Mouse (Mus musculus): Measurements from ENCODE around the gene Unk. TPM values are rescaled to one million over a fixed set of nuclear protein-coding genes. Genes with fewer than 3 reads are reported as not detected.

Gene Unk
- polyA plus RNA-seq, 1 experiment from 2014 or later = 19.3 TPM

DNA sequence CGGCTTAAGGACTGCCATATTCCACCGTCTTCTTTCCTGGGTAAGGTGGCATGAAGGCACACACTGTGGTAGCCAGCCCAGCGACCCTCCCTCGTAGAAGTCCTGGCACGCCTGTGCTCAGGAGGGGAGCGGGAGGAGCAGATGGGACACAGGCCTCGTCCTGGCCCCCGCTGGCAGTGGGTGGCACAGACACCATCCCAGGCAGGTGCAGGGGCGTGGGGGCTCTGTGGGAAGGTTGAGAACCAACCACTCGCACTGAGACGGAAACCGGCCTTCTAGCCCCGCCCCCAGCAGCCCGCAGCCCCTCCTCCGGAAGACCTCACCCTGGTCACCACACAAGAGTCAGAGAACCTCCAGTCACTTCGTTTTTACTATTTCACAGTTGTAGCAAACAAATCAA, 48.1 kb downstream of the Unk start:
- Histone ChIP-seq H3K9me3 (ENCODE audit: control insufficient read depth, low read length) (no peaks in the 10 kb centered on the region), H3K4me3 (ENCODE audit: control insufficient read depth in 1 of 2, insufficient read depth in 1 of 2, low read depth in 1 of 2, low read length in 2 of 2) (peak overlapping the region in 1 of 2 experiments; percentile 18; a peak in 1 of 4 replicates), H3K36me3 (ENCODE audit: control insufficient read depth, insufficient read depth, low read length) (peaks cover 47% of the 10 kb centered on the region), H3K27ac (replicated peaks in 1 of 2; ENCODE audit: control insufficient read depth in 1 of 2, insufficient read depth in 1 of 2, low read depth in 2 of 2, low read length in 2 of 2) (no peak overlapping the region), H3K27me3 (ENCODE audit: control insufficient read depth, insufficient read depth, low read length) (no peaks in the 10 kb centered on the region), H3K4me2 (ENCODE audit: low read length) (peak overlapping the region; percentile 54), H3K9ac (ENCODE audit: low read length) (peak overlapping the region; percentile 58), H3K4me1 (ENCODE audit: control insufficient read depth in 2 of 2, insufficient read depth in 2 of 2, low read length in 2 of 2) (peaks cover 18 to 37% of the 10 kb centered on the region in 2 experiments)
- ATAC-seq (ENCODE audit: insufficient number of reproducible peaks, insufficient read depth, low FRiP score, low read depth) = no peak
- WGBS = 21% methylated on average over 16 of the region's 16 CpGs

GRCm38 (mm10) chr11:116078676-116079320, 48.7 kb downstream of the Unk start:
- Histone ChIP-seq H3K9me3 (ENCODE audit: control insufficient read depth, low read length) (no peaks in the 10 kb centered on the region), H3K4me2 (ENCODE audit: low read length) (no peak overlapping the region), H3K36me3 (ENCODE audit: control insufficient read depth, insufficient read depth, low read length) (peaks cover 53% of the 10 kb centered on the region), H3K4me3 (ENCODE audit: control insufficient read depth in 1 of 2, insufficient read depth in 1 of 2, low read depth in 1 of 2, low read length in 2 of 2) (no peak overlapping the region), H3K9ac (ENCODE audit: low read length) (0 out of 2 replicates have a peak overlapping the region, but pooled peaks have one; percentile 21), H3K27ac (replicated peaks in 1 of 2; ENCODE audit: control insufficient read depth in 1 of 2, insufficient read depth in 1 of 2, low read depth in 2 of 2, low read length in 2 of 2) (peak overlapping the region in 1 of 2 experiments; percentile 44; a peak in 1 of 4 replicates), H3K27me3 (ENCODE audit: control insufficient read depth, insufficient read depth, low read length) (no peaks in the 10 kb centered on the region), H3K4me1 (ENCODE audit: control insufficient read depth in 2 of 2, insufficient read depth in 2 of 2, low read length in 2 of 2) (peaks cover 18 to 37% of the 10 kb centered on the region in 2 experiments)
- WGBS = 47% methylated on average over 10 of the region's 10 CpGs
- ATAC-seq (ENCODE audit: insufficient number of reproducible peaks, insufficient read depth, low FRiP score, low read depth) = no peak

DNA sequence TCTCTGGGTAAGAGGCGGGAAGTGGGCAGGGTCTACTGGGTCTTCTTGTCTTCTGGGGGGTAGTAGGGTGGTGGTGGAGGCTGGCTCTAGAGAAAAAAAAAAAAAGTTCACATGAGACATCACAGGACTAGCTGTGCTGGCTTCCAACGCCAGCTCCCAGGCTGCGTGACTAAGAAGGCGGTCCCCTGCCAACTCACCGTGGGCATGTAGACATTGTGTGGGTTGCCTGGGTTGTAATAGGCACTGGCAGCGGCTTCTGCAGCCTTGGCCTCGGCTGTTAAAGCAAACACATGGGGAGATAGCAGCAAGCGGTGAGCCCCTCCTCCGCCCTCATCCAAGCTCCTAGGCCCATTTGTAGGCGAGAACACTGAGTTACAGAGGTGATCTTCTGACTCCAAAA, 49.4 kb downstream of the Unk start:
- peaks cover 60% of the 10 kb centered on the region for H3K36me3 ChIP-seq (ENCODE audit: control insufficient read depth, insufficient read depth, low read length)
- ATAC-seq (ENCODE audit: insufficient number of reproducible peaks, insufficient read depth, low FRiP score, low read depth) = no peak
- H3K4me1 ChIP-seq (ENCODE audit: control insufficient read depth in 2 of 2, insufficient read depth in 2 of 2, low read length in 2 of 2) = peaks cover 18 to 32% of the 10 kb centered on the region in 2 experiments
- no peaks in the 10 kb centered on the region for H3K9me3 ChIP-seq (ENCODE audit: control insufficient read depth, low read length)
- H3K27ac ChIP-seq (replicated peaks in 1 of 2; ENCODE audit: control insufficient read depth in 1 of 2, insufficient read depth in 1 of 2, low read depth in 2 of 2, low read length in 2 of 2) = no peak overlapping the region
- H3K9ac ChIP-seq (ENCODE audit: low read length) = no peak overlapping the region
- H3K4me2 ChIP-seq (ENCODE audit: low read length) = no peak overlapping the region
- H3K4me3 ChIP-seq (ENCODE audit: control insufficient read depth in 1 of 2, insufficient read depth in 1 of 2, low read depth in 1 of 2, low read length in 2 of 2) = no peak overlapping the region
- WGBS = 78% methylated on average over 10 of the region's 10 CpGs
- H3K27me3 ChIP-seq (ENCODE audit: control insufficient read depth, insufficient read depth, low read length) = no peaks in the 10 kb centered on the region

- no peak overlapping the region for H3K4me2 ChIP-seq (ENCODE audit: low read length)
- no peak overlapping the region for H3K9ac ChIP-seq (ENCODE audit: low read length)
- H3K27ac ChIP-seq (replicated peaks in 1 of 2; ENCODE audit: control insufficient read depth in 1 of 2, insufficient read depth in 1 of 2, low read depth in 2 of 2, low read length in 2 of 2) = no peak overlapping the region
- H3K27me3 ChIP-seq (ENCODE audit: control insufficient read depth, insufficient read depth, low read length) = no peaks in the 10 kb centered on the region
- H3K4me1 ChIP-seq (ENCODE audit: control insufficient read depth in 2 of 2, insufficient read depth in 2 of 2, low read length in 2 of 2) = peaks cover 18 to 35% of the 10 kb centered on the region in 2 experiments
- peaks cover 64% of the 10 kb centered on the region for H3K36me3 ChIP-seq (ENCODE audit: control insufficient read depth, insufficient read depth, low read length)
- ATAC-seq (ENCODE audit: insufficient number of reproducible peaks, insufficient read depth, low FRiP score, low read depth) = no peak
- H3K4me3 ChIP-seq (ENCODE audit: control insufficient read depth in 1 of 2, insufficient read depth in 1 of 2, low read depth in 1 of 2, low read length in 2 of 2) = no peak overlapping the region
- WGBS = 72% methylated on average over 6 of the region's 6 CpGs
- no peaks in the 10 kb centered on the region for H3K9me3 ChIP-seq (ENCODE audit: control insufficient read depth, low read length)
Measured at GRCm38 (mm10) chr11:116081081-116081480, 51.0 kb downstream of the Unk start.

GRCm38 (mm10) chr11:116083096-116083672, 53.1 kb downstream of the Unk start:
- no peaks in the 10 kb centered on the region for H3K9me3 ChIP-seq (ENCODE audit: control insufficient read depth, low read length)
- WGBS = 87% methylated on average over 14 of the region's 14 CpGs
- H3K9ac ChIP-seq (ENCODE audit: low read length) = no peak overlapping the region
- H3K27ac ChIP-seq (replicated peaks in 1 of 2; ENCODE audit: control insufficient read depth in 1 of 2, insufficient read depth in 1 of 2, low read depth in 2 of 2, low read length in 2 of 2) = no peak overlapping the region
- H3K36me3 ChIP-seq (ENCODE audit: control insufficient read depth, insufficient read depth, low read length) = peaks cover 64% of the 10 kb centered on the region
- ATAC-seq (ENCODE audit: insufficient number of reproducible peaks, insufficient read depth, low FRiP score, low read depth) = no peak
- no peak overlapping the region for H3K4me2 ChIP-seq (ENCODE audit: low read length)
- H3K4me1 ChIP-seq (ENCODE audit: control insufficient read depth in 2 of 2, insufficient read depth in 2 of 2, low read length in 2 of 2) = peaks cover 10 to 25% of the 10 kb centered on the region in 2 experiments
- no peaks in the 10 kb centered on the region for H3K27me3 ChIP-seq (ENCODE audit: control insufficient read depth, insufficient read depth, low read length)
- no peak overlapping the region for H3K4me3 ChIP-seq (ENCODE audit: control insufficient read depth in 1 of 2, insufficient read depth in 1 of 2, low read depth in 1 of 2, low read length in 2 of 2)

GRCm38 (mm10) chr11:116084166-116084565, 54.0 kb downstream of the Unk start:
- H3K4me2 ChIP-seq (ENCODE audit: low read length) = no peak overlapping the region
- peaks cover 57% of the 10 kb centered on the region for H3K36me3 ChIP-seq (ENCODE audit: control insufficient read depth, insufficient read depth, low read length)
- H3K4me1 ChIP-seq (ENCODE audit: control insufficient read depth in 2 of 2, insufficient read depth in 2 of 2, low read length in 2 of 2) = peaks cover 8 to 17% of the 10 kb centered on the region in 2 experiments
- no peaks in the 10 kb centered on the region for H3K9me3 ChIP-seq (ENCODE audit: control insufficient read depth, low read length)
- H3K27ac ChIP-seq (replicated peaks in 1 of 2; ENCODE audit: control insufficient read depth in 1 of 2, insufficient read depth in 1 of 2, low read depth in 2 of 2, low read length in 2 of 2) = no peak overlapping the region
- H3K27me3 ChIP-seq (ENCODE audit: control insufficient read depth, insufficient read depth, low read length) = no peaks in the 10 kb centered on the region
- H3K9ac ChIP-seq (ENCODE audit: low read length) = no peak overlapping the region
- 85% methylated on average over 6 of the region's 6 CpGs for WGBS
- H3K4me3 ChIP-seq (ENCODE audit: control insufficient read depth in 1 of 2, insufficient read depth in 1 of 2, low read depth in 1 of 2, low read length in 2 of 2) = no peak overlapping the region
- ATAC-seq (ENCODE audit: insufficient number of reproducible peaks, insufficient read depth, low FRiP score, low read depth) = no peak

- H3K36me3 ChIP-seq (ENCODE audit: control insufficient read depth, insufficient read depth, low read length) = peaks cover 34% of the 10 kb centered on the region
- peak within 1 kb of the TSS; percentile 61 for H3K9ac ChIP-seq (ENCODE audit: low read length)
- H3K4me2 ChIP-seq (ENCODE audit: low read length) = peak within 1 kb of the TSS; percentile 65
- 4% methylated on average over 40 of the region's 43 CpGs for WGBS
- H3K27me3 ChIP-seq (ENCODE audit: control insufficient read depth, insufficient read depth, low read length) = no peaks in the 10 kb centered on the region
- no peaks in the 10 kb centered on the region for H3K9me3 ChIP-seq (ENCODE audit: control insufficient read depth, low read length)
- H3K4me1 ChIP-seq (ENCODE audit: control insufficient read depth in 2 of 2, insufficient read depth in 2 of 2, low read length in 2 of 2) = peaks cover 8 to 16% of the 10 kb centered on the region in 2 experiments
- ATAC-seq (ENCODE audit: insufficient number of reproducible peaks, insufficient read depth, low FRiP score, low read depth) = peak; percentile 93
- peak within 1 kb of the TSS; percentile 44 to 72 for H3K4me3 ChIP-seq (ENCODE audit: control insufficient read depth in 1 of 2, insufficient read depth in 1 of 2, low read depth in 1 of 2, low read length in 2 of 2)
- peak within 1 kb of the TSS; percentile 77 to 89 for H3K27ac ChIP-seq (replicated peaks in 1 of 2; ENCODE audit: control insufficient read depth in 1 of 2, insufficient read depth in 1 of 2, low read depth in 2 of 2, low read length in 2 of 2)
Measured at GRCm38 (mm10) chr11:116086258-116087193, 56.4 kb downstream of the Unk start, which contains the start of gene Wbp2. Gene Wbp2 (minus strand): TSS chr11:116086995.
